Mouse (Mus musculus): ENCODE measurements around the gene Umps.

The Umps gene

DNA sequence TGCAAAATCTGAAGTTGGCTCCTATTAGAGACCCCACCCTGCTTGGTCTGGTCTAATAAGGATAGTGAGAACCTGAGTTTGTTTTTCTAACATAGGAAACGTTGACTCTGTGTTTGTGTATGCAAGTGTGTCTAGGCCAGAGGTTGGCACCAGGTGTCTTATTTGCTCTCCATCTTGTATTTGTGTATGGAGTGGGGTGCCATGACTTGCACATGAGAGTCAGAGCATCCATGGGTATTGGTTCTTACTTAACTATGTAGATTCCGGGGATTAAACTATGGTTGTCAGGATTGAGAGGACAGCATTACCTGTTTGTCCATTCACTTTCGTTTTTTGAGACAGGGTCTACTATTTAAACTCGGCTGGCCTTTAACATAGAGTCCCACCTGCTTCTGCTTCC lies 13.8 kb downstream of the Umps start:
- DNase-seq = no peak

DNA sequence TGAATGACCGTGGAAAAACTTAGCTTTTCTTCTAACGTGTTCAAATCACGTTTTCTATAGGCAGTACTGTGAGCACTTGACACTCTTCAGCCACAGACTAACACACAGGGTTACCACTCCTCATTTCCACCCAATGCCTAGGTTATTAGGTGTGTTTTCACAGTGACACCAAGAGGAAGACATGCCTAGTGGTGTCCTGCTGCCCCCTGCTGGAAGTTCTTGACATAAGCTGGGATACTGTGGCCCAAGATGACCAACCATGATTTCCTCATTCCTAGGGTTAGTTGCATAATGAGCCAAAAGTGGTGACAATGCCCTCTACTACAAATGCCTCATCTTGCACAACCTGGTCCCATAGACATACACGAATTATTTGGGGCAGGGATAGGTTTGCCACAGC lies 16.0 kb downstream of the Umps start:
- DNase-seq = peak; percentile 93 to 95

DNA sequence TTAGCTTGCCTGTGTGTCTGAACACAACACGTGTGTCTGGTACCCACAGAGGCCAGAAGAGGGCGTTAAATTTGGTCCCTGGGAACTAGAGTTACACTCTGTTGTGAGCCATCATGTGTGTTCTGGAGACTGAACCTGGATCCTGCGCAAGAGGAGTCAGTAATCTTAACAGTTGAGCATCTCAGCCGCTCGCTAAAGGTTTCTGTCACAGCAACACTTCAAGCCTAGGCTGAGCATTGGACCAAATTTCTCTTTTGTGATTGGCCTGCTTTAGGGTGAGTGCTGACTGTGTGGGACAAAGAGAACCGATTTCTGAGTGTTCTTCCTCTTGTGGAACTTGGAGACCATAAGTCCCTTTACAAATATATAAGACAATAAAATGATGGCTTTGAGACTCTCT lies 16.5 kb downstream of the Umps start:
- DNase-seq = no peak

DNA sequence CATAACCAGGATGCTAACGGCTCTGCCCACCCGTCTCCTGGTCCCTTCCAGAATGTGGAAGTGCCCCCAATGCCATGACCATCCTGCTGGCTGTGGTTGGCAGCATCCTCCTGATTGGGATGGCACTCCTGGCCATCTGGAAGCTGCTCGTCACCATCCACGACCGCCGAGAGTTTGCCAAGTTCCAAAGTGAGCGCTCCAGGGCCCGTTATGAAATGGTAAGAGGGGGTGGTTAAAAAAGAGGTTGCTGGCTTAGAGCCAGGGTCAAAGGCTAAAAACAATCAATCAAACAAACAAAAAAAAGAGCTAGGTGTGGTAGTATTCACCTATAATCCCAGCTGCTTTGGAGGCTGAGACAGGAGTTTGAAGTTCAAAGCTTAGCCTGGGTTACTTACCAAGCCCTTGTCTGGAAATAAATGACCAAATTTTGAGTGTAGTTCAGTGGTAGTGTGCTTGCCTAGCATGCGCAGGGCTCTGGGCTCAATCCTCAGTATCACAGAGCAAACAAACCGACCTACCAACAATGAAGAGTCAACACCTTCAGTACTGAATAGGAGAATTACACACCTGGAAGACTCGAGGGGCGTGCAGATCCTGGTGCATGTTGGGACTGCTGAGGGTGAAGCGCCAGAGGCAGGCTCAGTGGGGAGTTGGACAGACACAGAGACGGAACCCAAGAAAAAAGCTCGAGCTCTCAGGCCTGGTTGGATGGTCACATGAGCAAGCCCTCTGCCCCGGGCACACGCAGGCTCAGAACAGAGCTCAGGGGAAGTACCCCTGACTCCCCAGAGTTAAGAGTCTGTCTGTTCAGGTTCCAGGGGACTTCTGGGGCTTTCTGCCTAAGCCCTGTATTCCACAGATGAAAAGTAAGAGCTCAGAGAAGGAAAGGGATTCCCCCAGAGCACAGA lies 18.9 kb downstream of the Umps start:
- peak; percentile 47 to 60 for DNase-seq

DNA sequence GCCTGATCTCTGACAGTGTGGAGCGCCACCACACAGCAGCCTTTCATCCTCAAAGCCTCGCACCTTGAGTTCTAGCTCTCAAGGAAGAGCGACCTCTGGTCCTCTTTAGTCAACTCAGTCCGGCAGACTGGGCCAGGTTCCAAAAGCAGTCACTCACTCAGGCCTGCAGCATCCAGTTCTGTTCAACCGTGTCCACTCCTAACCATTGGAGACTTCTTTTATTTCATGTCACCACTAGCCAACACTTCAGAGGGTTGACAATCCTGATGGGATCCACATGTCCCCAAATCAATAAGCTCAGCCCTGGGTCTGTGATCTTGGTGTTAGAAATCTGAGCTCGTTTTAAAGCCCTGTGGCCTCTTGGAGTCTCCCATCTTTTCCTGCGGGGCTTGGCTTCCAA lies 20.8 kb downstream of the Umps start:
- peak; percentile 83 to 84 for DNase-seq

DNA sequence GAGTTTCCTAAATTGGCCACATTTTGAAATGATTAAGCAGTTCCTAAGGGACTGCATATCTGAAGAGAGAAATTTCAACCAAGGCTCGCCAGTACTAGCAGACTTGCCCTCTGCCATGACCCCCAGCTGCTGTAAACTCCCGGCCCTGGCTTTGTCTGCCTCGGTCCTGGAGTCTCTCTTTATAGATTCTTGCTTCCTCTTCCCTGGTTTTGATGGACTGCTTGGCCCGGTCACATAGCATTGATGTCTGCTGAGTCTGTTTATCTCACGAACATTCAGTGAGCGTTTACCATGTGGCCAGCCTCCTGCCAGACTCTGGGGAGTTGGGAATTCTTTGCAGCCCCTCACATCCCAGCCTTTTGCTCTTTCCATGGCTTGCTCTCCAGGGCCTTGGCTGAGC lies 22.1 kb downstream of the Umps start:
- peak; percentile 61 to 62 for DNase-seq

DNA sequence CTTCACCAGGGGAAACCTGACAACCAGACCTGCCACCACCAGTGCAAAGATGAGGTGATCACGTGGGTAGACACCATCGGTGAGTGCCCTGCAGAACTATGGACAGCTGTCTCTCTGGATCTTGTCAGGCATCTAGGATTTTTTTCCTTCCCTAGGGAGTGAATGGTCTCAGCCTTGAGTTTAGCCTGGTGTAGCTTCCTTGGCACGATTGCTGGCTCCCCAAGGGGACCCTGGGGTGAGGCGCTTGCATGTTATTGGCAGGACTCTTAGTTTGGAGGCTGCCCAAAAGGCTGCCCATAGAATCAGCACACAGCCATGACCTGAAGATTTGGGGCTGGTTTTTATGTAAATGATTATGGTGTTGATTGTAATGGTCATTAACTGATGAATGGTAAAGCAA lies 22.7 kb downstream of the Umps start:
- DNase-seq = no peak

DNA sequence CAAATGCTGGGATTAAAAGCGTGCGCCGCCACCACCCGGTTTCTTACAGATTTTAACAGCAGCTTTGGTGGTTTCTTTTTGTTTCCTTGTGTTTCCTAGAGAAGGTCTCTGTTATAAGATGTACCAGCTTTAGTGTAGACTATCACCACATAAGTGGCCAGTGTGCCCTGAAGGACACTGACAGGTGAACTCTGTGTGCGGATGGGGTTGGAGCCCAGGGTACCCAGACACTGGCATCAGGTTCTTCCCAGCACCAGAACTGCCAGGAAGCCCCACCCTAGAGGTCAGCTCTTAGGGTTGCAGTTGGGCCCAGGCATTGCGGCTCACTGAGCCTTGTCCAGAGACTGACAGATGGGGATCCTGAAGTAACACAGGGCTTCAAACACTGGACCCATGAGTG lies 23.4 kb downstream of the Umps start:
- no peak for DNase-seq

DNA sequence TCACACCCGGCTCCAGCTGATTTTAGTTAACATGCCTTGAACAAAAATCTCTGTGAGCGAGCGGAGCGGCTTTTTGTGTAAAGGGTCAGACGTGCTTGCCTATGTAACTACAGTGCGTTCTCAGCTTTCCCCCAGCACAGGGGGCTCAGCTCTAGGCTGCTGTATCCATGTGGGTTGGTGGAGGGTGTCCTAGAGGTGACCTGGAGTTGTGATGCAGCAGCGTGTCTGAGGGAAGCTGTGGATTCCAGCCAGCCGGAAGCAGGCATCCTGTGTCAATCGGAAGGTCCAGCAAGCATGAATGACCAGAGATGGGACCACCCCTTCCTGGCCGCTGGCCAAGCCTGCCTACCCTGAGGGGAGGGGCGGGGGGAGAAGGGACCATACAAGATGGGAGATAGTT lies 24.5 kb downstream of the Umps start:
- peak; percentile 87 to 88 for DNase-seq

DNA sequence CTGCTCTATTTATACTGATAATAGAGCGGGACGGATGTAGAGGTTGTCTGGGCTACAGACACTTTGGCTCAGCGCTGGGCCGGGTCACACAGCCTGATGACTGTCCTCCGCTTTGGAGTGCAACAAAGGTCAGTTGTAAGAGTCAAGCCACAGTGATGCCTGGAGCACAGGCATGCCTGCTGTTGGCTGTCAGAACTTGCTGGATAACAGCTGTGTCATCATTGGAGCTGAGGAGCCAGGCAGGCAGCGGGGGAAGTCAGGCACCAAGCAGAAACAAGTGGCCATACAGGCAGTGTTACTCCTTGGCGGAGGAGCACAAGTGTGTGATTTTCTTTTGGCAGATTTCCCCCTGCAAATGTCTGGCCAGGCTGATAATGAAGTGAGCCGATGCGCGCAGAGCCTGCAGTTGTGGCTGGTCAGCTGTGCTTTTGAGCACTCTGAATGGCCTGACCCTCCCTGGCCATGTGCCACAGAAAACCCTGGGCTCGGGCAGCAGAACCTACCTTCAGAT lies 25.5 kb downstream of the Umps start:
- DNase-seq = peak; percentile 70

DNA sequence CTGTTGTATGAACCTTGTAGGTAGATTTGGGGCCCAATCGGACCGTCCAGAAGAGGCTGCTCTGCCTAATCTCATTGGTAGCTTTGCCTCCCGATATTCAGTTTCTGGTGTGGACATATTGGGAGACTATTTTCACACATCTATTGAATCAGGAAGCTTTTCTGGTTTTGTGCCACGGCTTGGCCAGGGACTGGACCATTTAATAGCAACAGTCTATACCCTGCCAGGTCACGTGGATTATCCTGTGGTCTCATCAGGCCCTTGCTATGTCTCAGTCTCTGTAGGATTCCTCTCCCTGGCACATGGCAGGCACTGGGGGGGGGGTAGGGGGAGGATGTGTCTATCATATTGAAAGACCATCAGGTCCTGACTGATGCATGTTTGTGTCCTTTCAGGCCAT lies 26.7 kb downstream of the Umps start:
- no peak for DNase-seq

DNA sequence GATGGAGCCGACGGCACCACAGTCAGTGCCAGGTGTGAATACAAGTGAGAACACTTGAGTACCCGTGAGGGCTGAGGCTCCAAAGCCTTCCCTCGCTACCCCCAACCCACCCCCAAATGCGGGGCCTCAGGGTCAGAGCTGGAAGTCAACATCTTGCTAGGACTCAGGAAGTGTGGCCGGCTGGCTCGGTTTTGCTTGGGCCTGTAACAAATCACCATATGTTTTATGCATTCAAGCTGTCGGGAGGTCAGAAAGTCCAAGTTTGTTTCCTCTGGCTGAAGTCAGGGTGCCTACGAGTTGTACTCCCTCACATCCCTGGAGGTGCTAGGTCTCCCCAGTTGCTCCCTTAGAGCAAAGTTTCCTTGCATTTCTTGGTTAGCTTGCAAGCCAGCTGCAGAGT lies 27.2 kb downstream of the Umps start:
- DNase-seq = peak; percentile 41 to 47

DNA sequence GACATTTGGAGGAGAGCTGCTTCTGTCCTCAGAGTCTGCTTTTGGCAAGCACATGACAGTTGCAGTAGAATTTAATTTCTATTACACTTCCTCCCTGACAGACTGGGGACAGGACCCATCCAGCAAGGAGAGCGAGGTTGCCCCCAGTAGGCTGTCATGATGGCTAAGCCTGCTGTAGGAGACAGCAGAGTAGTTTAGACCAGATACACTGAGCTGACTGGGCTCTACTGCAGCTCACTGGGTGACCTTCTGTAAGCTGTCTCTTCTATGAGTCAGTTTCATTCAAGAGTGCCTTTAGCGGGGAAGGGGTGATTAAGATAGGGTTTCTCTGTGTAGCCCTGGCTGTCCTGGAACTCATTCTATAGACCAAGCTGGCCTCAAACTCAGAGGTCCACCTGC lies 27.7 kb downstream of the Umps start:
- no peak for DNase-seq

DNA sequence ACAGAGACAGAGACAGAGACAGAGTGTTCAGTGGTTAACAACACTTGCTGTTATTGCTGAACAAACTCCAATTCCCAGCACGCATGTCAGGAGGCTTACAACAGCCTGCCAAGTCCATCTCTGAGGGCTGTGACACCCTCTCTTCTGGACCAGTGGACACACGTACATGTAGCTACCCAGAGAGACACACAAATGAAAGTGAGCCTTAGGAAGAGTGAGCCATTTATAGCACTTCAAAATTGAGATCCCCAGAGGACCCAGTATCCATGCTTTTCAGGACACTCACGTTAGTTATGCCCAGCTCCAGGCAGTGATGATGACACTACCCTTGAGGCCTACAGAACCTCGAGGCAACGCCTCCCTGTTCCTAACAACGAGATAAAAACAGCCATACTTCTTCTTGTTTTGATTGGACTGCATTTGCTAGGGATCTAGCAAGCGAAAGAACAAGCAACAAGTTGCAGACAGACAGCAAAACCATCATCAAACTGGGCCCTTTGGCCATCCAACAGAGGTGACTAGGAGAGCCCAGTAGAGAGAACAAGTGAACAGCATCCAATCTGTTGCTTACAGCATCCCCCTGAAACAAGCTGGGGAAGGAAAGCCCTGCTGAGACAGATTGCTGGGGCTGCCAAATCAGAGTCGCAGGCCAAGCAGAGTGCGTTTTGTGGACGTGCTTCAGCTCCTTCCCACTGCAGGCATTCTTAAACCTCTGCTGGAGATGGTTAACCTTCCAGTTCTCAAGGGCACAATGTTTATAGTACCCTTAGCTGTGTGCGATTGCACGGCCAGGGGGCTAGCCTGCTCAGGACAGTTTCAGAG lies 28.3 kb downstream of the Umps start:
- DNase-seq = no peak

DNA sequence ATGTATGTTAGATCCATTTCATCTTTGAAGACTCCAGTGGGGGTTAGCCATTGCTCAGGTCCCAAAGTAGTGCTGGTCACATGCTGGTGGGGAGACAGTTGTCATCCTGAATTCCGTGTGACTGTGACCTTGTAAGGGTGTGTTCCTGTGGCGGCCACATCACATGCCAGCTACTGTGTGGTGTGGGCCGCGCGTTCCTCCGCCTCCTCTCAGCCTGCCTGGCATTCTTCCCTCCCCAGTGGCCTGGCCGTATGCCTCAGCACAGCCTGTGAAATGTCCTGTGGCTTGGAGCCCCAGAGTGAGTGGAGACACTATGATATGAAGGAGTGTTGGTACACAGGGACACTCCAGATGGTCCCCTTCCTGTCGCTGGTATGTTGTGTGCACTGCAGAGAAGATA lies 29.3 kb downstream of the Umps start:
- DNase-seq = peak; percentile 67 to 74

DNA sequence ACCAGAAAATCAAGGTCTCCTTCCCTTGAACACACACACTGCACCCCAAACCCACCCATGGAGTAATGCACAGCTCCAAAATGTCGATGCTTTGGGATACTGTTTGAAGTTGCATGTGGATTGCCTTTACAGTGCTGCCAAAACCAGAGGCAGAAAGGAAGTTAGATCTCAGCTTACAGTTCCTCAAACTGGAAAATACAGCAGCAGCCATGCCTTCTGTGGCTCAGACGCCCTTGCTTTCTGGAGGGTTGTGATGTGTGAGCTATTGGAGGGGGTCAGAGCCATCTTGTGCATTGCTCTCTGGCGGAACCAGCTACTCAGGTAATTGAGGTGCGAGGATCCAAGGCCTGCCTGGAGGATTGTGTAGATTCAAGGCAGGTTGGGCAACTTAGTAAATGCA lies 30.0 kb downstream of the Umps start:
- no peak for DNase-seq

DNA sequence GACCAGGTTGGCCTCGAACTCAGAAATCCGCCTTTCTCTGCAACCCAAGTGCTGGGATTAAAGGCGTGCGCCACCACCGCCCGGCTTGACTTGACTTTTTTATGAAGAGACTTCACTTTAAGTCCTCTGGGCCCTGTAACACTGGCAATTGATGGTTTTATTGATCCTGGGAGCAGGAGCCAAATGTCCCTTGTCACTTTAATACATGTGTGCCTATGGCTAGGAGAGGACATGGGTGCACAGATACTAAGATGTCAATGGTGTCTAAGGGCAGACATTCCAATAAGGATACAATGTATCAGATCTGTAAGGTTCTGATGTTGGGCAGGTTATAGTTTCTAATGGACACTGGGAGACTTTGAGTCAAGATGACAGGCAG lies 31.4 kb downstream of the Umps start:
- no peak for DNase-seq

DNA sequence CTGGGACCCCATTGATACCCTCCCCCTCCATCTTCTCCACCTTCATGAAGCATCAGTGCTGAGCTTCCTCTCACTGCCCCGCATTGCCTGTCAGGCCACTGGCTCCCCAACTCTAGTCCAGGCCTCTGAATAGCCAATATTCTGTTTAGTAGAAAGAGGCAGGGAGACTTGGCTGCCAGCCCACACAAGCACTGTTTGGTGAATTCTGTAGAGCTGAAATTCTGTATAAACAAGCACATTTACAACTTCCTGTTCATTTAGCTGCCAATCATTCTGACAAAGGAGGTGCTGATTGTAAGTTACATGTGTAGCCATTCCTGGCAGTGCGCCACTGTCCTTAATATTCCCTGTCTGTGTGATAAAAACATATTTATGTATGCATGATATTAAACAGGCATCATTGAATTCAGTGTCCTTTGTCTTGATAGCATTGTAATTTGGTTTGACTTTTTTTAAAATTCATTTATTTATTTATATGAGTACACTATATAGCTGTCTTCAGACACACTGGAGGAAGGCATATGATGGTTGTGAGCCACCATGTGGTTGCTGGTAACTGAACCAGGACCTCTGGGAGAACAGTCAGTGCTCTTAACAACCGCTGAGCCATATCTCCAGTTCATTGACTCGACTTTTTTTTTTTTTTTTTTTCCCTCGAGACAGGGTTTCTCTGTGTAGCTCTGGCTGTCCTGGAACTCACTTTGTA lies 32.0 kb downstream of the Umps start:
- DNase-seq = peak; percentile 67 to 80

DNA sequence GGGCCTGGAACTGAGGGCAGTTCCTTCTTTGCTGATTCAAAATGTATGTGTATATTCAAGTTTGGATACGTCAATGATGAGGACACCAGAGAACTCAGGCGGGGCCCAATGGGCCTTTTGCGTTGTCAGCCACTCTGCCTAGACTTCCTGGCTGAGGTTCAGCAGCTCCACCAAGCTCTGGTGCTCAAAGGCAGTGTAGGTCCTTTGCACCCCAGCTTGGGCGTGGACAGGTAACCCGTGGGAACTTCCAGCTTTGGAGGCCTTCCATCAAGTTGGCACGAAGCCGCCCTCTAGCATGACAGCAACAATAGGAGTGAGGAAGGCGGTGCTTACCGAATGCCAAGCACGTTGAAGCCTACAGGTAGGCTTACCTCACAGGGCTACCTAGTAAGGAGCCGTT lies 33.4 kb downstream of the Umps start:
- DNase-seq = no peak

DNA sequence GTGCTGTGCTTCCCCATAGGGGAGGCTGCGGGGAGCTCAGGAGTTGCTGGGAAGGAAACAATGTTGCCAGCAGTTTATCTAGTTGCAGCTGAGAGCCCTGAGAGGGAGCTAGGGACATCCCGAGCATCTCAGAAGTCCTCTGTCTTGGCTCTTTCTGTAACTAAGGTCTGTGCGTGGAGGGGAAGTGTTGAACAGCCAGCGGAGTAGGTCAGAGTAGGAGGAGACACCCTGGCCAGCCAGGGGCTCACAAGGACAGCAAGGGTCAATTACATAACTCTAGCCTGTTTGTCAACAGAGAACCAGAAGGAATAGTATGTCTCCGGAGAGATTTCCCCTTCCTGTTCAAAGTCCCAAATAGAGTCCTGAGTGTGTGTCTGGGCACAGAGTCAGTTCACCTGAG lies 34.7 kb downstream of the Umps start:
- DNase-seq = peak; percentile 76 to 93

DNA sequence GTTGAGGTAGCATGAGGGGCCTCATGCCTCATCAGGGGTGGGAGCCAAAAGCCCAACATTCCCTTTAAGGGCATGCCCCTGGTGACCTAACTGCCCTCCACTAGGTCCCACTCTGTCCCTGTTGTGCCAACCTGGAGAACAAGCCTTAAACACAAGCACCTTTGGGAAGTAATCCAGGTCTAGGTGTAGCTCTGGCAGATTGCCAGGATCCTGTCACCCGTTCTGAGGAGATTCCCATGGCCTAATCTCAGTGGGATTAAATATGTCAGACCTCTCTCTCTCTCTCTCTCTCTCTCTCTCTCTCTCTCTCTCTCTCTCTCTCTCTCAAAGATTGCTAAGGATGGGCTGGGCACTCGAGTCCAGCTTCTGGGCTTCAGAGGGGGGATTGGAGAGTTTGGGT lies 35.2 kb downstream of the Umps start:
- DNase-seq = peak in 1 of 2 experiments; percentile 51

DNA sequence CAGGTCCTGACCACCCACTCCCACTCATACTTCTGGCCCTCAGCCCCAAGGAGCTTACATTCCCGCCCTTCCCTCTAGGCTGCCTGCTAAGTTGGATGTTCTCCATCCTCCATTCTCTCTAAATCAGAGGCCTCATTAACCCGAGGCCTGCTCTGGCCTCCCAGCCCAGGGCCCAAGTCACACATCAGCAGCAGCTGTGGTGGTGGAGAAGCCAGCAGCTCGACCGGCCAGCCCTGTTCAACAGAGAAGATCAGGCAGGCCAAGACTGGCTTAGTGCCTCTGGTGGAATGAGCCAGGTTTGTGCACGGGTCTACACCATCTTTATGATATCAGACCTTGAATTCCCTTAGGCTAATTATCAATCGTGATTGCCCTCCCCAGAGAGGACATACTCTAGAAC lies 36.1 kb downstream of the Umps start:
- DNase-seq = no peak

DNA sequence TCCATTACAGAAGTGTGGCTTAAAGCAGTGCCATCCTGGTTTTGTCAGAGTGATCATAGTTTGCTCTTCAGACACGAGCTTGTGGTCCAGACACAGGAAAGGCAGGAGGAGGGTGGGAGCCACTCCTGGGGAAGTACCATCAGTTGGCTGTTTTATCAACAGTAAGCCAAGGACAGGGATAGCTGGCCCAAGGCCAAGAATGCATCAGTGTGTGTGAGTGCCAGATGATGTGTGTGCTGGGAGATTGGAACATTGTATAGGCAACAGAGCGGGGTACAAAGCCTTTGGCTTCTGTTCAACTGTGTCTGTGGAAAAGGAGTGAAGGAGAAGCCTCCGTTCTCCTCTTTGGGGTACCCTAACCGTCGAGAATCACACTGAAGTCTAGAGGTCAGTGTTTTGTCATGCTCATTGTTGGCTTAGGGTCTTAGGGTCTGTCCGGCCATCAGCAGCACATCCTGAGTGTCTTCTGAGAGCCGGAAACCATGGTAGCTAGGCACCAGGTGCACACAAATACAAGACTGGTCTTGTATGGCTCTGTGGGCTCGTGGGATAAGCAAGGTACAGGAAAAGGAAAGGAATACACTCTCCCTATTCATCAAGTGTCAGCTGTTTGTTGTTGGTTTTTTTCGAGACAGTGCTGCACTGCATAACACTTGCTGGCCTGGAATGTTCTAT lies 37.9 kb downstream of the Umps start:
- DNase-seq = peak; percentile 43 to 57
